Mouse (Mus musculus) limb, embryonic 13.5 days (tissue): Measurements from ENCODE around the gene Ifnz. TPM values are rescaled to one million over a fixed set of nuclear protein-coding genes. Genes with fewer than 3 reads are reported as not detected.

Experiments
- polyA plus RNA-seq: library from polyadenylated mRNA; unstranded; fragments of >200 nt; fragmentation: Nextera tagmentation; extraction: Ambion mirVana; gene quantifications from 2 replicates; pipeline ENCODE4 v1.2.1, GENCODE M21; 2015

Gene Ifnz
- polyA plus RNA-seq, 1 experiment from 2014 or later, result 0.41 TPM

Other genes starting within 250 kb of the Ifnz start
- not detected in 2 replicates for gene Ifna15, start 223.9 kb upstream of the Ifnz start, polyA plus RNA-seq
- gene Ifna14, start 210.3 kb upstream of the Ifnz start, polyA plus RNA-seq, result not detected in 2 replicates
- gene Ifna9, start 189.7 kb upstream of the Ifnz start, polyA plus RNA-seq, result not detected in 2 replicates
- gene Ifna12, start 178.8 kb upstream of the Ifnz start, polyA plus RNA-seq, result not detected in 2 replicates
- not detected in 2 replicates for gene C87499, start 147.7 kb upstream of the Ifnz start, polyA plus RNA-seq
- not detected in 2 replicates for gene Ifna13, start 137.7 kb upstream of the Ifnz start, polyA plus RNA-seq
- not detected in 2 replicates for gene Ifna16, start 105.2 kb upstream of the Ifnz start, polyA plus RNA-seq
- not detected in 2 replicates for gene Ifna2, start 98.2 kb upstream of the Ifnz start, polyA plus RNA-seq
- not detected in 2 replicates for gene Ifnab, start 90.8 kb upstream of the Ifnz start, polyA plus RNA-seq
- gene Gm26566, start 60.3 kb upstream of the Ifnz start, polyA plus RNA-seq, result 1.0 and 1.1 TPM in 2 replicates
- gene Klhl9, start 59.7 kb upstream of the Ifnz start, polyA plus RNA-seq, result 123 and 130 TPM in 2 replicates
- gene Gm13271, start 27.3 kb upstream of the Ifnz start, polyA plus RNA-seq, result not detected in 2 replicates
- gene Gm13283, start 22.0 kb upstream of the Ifnz start, polyA plus RNA-seq, result 0.34 and 0.45 TPM in 2 replicates
- gene Gm13290, start 8.3 kb upstream of the Ifnz start, polyA plus RNA-seq, result 0.46 and 0.59 TPM in 2 replicates
- not detected in 2 replicates for gene Gm13289, start 5.2 kb upstream of the Ifnz start, polyA plus RNA-seq
- gene Gm13272, start 2.3 kb upstream of the Ifnz start, polyA plus RNA-seq, result not detected in 2 replicates
- gene Gm13276, start 3.6 kb downstream of the Ifnz start, polyA plus RNA-seq, result not detected in 2 replicates
- gene Gm13277, start 6.5 kb downstream of the Ifnz start, polyA plus RNA-seq, result not detected in 2 replicates
- gene Gm13278, start 9.4 kb downstream of the Ifnz start, polyA plus RNA-seq, result not detected in 2 replicates
- not detected in 2 replicates for gene Gm13275, start 12.4 kb downstream of the Ifnz start, polyA plus RNA-seq
- gene Gm13279, start 15.3 kb downstream of the Ifnz start, polyA plus RNA-seq, result not detected in 2 replicates
- 0.76 and 1.0 TPM in 2 replicates for gene Gm13285, start 17.5 kb downstream of the Ifnz start, polyA plus RNA-seq
- not detected in 2 replicates for gene Gm13287, start 21.1 kb downstream of the Ifnz start, polyA plus RNA-seq
- gene Gm13288, start 23.4 kb downstream of the Ifnz start, polyA plus RNA-seq, result not detected in 2 replicates
- gene Ifna7, start 34.1 kb downstream of the Ifnz start, polyA plus RNA-seq, result not detected in 2 replicates
- not detected in 2 replicates for gene Ifna11, start 37.8 kb downstream of the Ifnz start, polyA plus RNA-seq
- gene Ifna6, start 45.3 kb downstream of the Ifnz start, polyA plus RNA-seq, result not detected in 2 replicates
- not detected in 2 replicates for gene Ifna5, start 53.4 kb downstream of the Ifnz start, polyA plus RNA-seq
- not detected in 2 replicates for gene Ifna4, start 59.7 kb downstream of the Ifnz start, polyA plus RNA-seq
- gene Ifna1, start 68.0 kb downstream of the Ifnz start, polyA plus RNA-seq, result not detected in 2 replicates
- not detected in 2 replicates for gene Ifne, start 98.1 kb downstream of the Ifnz start, polyA plus RNA-seq